Mouse (Mus musculus): Measurements from ENCODE around the gene Tmem263. TPM values are rescaled to one million over a fixed set of nuclear protein-coding genes. Genes with fewer than 3 reads are reported as not detected.

The Tmem263 gene
- polyA plus RNA-seq, 1 experiment: not detected

DNA sequence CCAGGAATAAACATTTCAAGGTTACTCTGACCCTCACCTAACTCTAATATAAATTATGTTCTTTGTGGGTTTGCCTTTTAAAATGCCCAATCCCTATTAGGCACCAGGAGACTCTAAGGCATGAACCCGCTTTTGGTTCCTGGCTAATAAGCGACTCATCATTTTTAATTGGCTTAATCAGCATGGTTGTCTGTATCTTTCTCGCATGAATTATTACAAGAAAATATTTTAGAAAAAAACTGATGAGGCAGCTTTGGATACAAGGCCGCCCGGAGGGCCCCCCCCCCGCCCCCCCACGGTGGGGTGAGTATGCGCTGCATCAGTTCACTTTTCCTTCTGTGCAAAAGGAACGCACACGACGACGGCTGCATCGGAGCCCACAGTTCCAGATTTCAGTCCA, 62.4 kb downstream of the Tmem263 start:
- Histone ChIP-seq H3K4me3 (ENCODE audit: insufficient read depth, low read depth, low read length) (no peak overlapping the region), H3K27ac (ENCODE audit: insufficient read depth, low read depth, low read length) (no peak overlapping the region), H3K4me1 (ENCODE audit: control insufficient read depth, insufficient read depth, low read length) (no peaks in the 10 kb centered on the region; the same call in 1 of the 2 replicates)
- 91% methylated on average over 13 of the region's 13 CpGs for WGBS
- no peak for TF ChIP-seq CTCF (IDR thresholded peaks at IDR 0.05; ENCODE audit: insufficient read depth, low read depth, low read length)
- TF ChIP-seq POLR2A (IDR thresholded peaks at IDR 0.05; ENCODE audit: insufficient read depth, low read depth, low read length): no peak

DNA sequence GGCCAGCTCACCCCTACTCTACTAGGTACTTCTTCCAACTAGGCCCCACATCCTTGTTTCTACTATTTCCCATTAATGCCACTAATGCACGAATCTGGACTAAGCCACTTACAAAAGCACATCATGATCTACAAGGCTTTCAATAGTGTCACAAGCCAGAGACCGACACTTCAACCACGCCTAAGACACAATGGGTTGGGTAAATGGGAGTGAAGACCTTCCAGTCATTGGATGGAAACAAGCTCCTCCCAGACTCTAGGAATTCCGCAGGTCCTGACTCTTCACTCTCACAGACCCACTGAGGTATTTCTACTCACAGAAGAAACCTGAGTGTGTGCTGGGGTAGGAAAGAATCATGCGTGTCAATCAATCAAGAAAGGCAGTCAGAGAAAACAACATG, 62.9 kb downstream of the Tmem263 start:
- H3K27ac ChIP-seq (ENCODE audit: insufficient read depth, low read depth, low read length): no peak overlapping the region
- H3K4me1 ChIP-seq (ENCODE audit: control insufficient read depth, insufficient read depth, low read length): no peaks in the 10 kb centered on the region; the same call in 1 of the 2 replicates
- H3K4me3 ChIP-seq (ENCODE audit: insufficient read depth, low read depth, low read length): no peak overlapping the region
- WGBS: 87% methylated on average over 5 of the region's 5 CpGs
- TF ChIP-seq POLR2A (IDR thresholded peaks at IDR 0.05; ENCODE audit: insufficient read depth, low read depth, low read length): no peak
- TF ChIP-seq CTCF (IDR thresholded peaks at IDR 0.05; ENCODE audit: insufficient read depth, low read depth, low read length): no peak

Other genes with a start within 250 kb of the Tmem263 start
- not detected in 2 replicates for gene Ric8b, start 185.0 kb upstream of the Tmem263 start, polyA plus RNA-seq (2012; ENCODE audit: insufficient read depth, insufficient read length, low replicate concordance, missing spikeins)
- gene Fhl4, start 132 bp upstream of the Tmem263 start, polyA plus RNA-seq (2012; ENCODE audit: insufficient read depth, insufficient read length, low replicate concordance, missing spikeins): not detected in 2 replicates
- gene Mterf2, start 25.4 kb downstream of the Tmem263 start, polyA plus RNA-seq (2012; ENCODE audit: insufficient read depth, insufficient read length, low replicate concordance, missing spikeins): not detected in 2 replicates
- not detected in 2 replicates for gene Cry1, start 82.4 kb downstream of the Tmem263 start, polyA plus RNA-seq (2012; ENCODE audit: insufficient read depth, insufficient read length, low replicate concordance, missing spikeins)

Measured in olfactory bulb, adult 2 months (tissue).